Mouse (Mus musculus) bone marrow, adult 2 months (tissue): ENCODE measurements around the gene Gas2. TPM values are rescaled to one million over a fixed set of nuclear protein-coding genes. Genes with fewer than 3 reads are reported as not detected.

ENCODE experiments used
- H3K27ac ChIP-seq: fragments of 200-500 bp; 2 replicates; pipeline ENCODE4 v1.5.1; 2012; ENCODE audit warnings: low read depth, mild to moderate bottlenecking, control low read depth, inconsistent platforms, low read length; ENCODE audit not compliant: control insufficient read depth, poor library complexity, insufficient read depth
- H3K4me1 ChIP-seq: fragments of 200-500 bp; 2 replicates; pipeline ENCODE4 v1.6.1; 2011; ENCODE audit warnings: low read length; ENCODE audit not compliant: control insufficient read depth, insufficient read depth
- H3K4me3 ChIP-seq: fragments of 200-500 bp; replicated peaks from 2 replicates; pipeline ENCODE3; 2011; ENCODE audit warnings: mild to moderate bottlenecking, low read depth, low read length, control low read depth; ENCODE audit not compliant: control insufficient read depth
- CTCF ChIP-seq: fragments of 200-500 bp; IDR thresholded peaks from 2 replicates; pipeline ENCODE4 v1.5.1; 2011; ENCODE audit warnings: low read length, control low read depth; ENCODE audit not compliant: control insufficient read depth, insufficient read depth
- POLR2A ChIP-seq: fragments of 200-500 bp; IDR thresholded peaks from 2 replicates; pipeline ENCODE4 v1.6.1; 2011; ENCODE audit warnings: low read depth, mild to moderate bottlenecking, control low read depth, low read length, borderline replicate concordance; ENCODE audit not compliant: control insufficient read depth
- WGBS: fragments of 180-500 bp; shearing (Covaris S2); methylation state at CpG from one replicate; pipeline ENCODE4 v1.1.7; 2018; 5-methylcytosine and 5-hydroxymethylcytosine counted together
- polyA plus RNA-seq: library from polyadenylated mRNA; stranded (reverse); fragments of >200 nt; gene quantifications from 2 replicates; pipeline ENCODE4 v1.2.4, GENCODE M21; 2011; ENCODE audit warnings: low replicate concordance; ENCODE audit not compliant: missing spikeins, insufficient read depth, insufficient read length

Gas2 gene
- polyA plus RNA-seq, 1 experiment, result 5.4 TPM

GRCm38 (mm10) chr7:52015628-52016027 is 153.8 kb downstream of the Gas2 start, which contains the start of gene 1700015G11Rik:
Gene 1700015G11Rik, minus strand, starts transcription at chr7:52015728.
- 64% methylated on average over 3 of the region's 3 CpGs for WGBS
- H3K4me3 ChIP-seq, result no peak within 1 kb of the TSS
- H3K4me1 ChIP-seq, result no peaks in the 10 kb centered on the region
- no peak within 1 kb of the TSS for H3K27ac ChIP-seq
- TF ChIP-seq CTCF (no peak), POLR2A (no peak)

DNA sequence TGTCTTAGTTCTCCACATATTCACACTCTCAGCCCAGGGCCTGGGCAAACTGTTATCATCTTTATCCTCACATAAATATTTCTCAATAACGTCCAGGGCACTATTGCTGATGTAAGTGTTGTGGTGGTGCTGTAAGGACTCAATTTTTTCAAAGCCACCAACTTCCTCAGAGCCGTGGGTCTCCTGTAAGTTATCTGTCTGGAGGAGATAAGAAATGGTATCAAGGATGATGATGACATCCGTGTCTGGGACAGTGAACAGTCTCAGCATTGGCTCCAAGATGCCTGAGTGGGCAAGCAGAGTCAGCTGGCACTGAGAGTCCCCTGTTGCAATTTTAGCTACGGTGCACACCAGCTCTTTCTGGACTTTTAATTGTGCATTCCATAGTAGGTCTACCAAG is 160.2 kb downstream of the Gas2 start:
- WGBS, result 31% methylated on average over 4 of the region's 4 CpGs
- TF ChIP-seq POLR2A (no peak), CTCF (no peak)

DNA sequence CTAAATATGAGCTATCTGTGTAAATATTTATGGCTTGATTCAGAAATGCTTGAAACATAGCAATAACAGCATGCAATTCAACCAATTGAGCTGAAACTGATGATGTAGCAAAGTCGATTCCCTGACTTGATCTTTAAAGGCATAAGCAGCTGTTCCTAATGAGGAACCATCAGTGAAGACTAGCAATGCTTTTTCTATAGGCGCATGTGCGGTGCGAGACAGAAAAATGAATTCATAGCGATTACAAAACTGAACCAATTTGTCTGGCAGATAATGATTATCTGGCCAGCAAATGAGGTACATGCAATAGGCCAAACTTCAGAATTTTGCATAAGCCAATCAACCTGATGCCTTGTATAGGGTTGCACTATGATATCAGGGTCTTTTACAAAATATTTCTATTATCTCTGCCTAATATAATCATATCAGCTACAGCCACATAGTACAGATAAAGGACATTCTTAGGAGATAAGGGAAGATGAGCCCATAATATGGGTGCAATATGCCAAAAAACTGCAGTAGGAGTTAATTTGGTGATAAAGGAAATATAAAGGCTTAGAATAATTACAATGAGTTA is 162.3 kb downstream of the Gas2 start:
- no peak overlapping the region for H3K27ac ChIP-seq
- H3K4me3 ChIP-seq, result no peak overlapping the region
- H3K4me1 ChIP-seq, result no peaks in the 10 kb centered on the region
- 77% methylated on average over 5 of the region's 5 CpGs for WGBS
- TF ChIP-seq CTCF (no peak), POLR2A (no peak)

More for the DNA sequence above, 160.2 kb downstream of the Gas2 start:
- Histone ChIP-seq H3K27ac (no peak overlapping the region), H3K4me3 (no peak overlapping the region), H3K4me1 (no peaks in the 10 kb centered on the region)

DNA sequence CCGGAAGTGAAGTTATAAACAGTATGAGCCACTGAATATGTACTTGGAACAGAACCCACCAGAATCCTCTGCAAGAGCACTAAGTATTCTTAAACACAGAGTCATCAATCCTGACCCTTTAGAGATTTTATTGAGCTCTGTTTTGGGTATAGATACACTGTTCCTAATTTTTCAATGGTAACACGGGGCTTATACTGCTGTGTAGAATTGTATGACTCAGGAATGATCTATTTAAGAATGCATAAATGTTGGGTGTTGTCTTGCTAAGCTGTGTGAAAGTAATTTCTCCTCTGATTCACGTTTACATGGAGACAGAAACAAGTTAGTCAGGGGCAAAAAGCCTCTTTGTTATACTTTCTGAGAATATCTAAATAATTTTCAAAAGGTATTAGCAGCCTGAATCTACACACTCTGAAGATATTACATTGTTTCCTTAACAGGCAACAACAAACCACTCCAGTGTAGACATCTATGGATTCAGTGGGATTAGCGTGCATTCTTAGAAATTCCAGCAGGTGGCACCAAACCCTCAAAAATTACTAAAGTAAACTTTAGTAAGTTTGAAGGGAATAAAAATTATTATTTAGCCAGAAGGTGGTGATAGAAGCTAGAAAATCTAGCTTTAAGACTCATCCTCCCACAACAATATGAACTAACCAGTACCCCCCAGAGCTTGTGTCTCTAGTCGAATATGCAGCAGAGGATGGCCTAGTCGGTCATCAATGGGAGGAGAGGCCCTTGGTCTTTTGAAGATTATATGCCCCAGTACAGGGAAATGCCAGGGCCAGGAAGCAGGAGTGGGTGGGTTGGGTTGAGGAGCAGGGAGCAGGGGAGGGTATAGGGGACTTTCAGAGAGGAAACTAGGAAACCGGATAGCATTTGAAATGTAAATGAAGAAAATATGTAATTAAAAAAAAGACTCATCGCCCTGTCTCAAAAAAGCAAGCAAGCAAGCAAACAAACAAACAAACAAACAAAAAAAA is 176.1 kb downstream of the Gas2 start:
- H3K27ac ChIP-seq, result no peak overlapping the region
- TF ChIP-seq CTCF (no peak), POLR2A (no peak)
- H3K4me1 ChIP-seq, result no peaks in the 10 kb centered on the region
- no peak overlapping the region for H3K4me3 ChIP-seq
- 45% methylated on average over 8 of the region's 8 CpGs for WGBS

Other genes with a start within 250 kb of the Gas2 start
- not detected in 2 replicates for gene Slc17a6, start 240.0 kb upstream of the Gas2 start, polyA plus RNA-seq
- gene Fancf, start 252 bp downstream of the Gas2 start, polyA plus RNA-seq, result 1.9 and 3.9 TPM in 2 replicates
- 35.4 and 43.9 TPM in 2 replicates for gene Svip, start 144.0 kb downstream of the Gas2 start, polyA plus RNA-seq
- not detected in 2 replicates for gene 1700015G11Rik, start 153.7 kb downstream of the Gas2 start, polyA plus RNA-seq